Mouse (Mus musculus): Measurements from ENCODE around the gene Nkx2-2.

The Nkx2-2 gene

GRCm38 (mm10) chr2:147181926-147182708, 11.9 kb downstream of the Nkx2-2 start:
- peak; percentile 25 for DNase-seq (ENCODE audit: low read depth, low spot score)

GRCm38 (mm10) chr2:147181304-147181665, 12.8 kb downstream of the Nkx2-2 start:
- no peak for DNase-seq (ENCODE audit: low read depth, low spot score)

DNA sequence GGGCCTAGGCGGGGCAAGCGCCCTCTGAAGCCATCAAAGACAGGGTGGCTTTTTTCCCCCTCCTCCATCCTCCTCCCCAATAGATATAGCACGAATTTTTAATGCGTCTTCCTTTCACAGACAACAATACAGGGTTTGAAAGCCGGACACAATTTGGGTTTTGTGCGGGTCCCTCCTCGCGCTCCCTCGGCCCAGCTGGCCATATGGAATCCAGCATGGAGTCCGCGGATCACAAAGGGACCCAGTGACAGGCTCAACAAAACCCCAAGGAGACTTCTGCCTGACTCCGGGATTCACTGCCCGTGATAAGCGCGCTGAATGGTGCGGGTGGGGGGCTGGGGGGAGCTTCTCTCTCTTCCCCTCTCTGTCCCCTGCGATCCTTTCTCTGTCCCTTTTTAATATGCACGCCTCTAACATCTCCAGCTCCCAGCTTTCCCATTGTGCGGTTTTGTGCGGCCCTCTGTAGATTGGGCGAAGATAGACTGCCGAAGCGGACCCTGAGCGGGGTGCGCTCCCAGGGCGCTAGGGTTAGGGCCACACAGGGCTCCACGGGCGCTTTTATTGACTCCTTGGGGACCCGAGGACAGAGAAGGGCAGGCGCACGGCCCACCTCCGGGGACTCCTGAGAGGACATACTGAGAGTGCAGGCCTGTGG, 13.3 kb downstream of the Nkx2-2 start:
- peak; percentile 26 for DNase-seq (ENCODE audit: low read depth, low spot score)

DNA sequence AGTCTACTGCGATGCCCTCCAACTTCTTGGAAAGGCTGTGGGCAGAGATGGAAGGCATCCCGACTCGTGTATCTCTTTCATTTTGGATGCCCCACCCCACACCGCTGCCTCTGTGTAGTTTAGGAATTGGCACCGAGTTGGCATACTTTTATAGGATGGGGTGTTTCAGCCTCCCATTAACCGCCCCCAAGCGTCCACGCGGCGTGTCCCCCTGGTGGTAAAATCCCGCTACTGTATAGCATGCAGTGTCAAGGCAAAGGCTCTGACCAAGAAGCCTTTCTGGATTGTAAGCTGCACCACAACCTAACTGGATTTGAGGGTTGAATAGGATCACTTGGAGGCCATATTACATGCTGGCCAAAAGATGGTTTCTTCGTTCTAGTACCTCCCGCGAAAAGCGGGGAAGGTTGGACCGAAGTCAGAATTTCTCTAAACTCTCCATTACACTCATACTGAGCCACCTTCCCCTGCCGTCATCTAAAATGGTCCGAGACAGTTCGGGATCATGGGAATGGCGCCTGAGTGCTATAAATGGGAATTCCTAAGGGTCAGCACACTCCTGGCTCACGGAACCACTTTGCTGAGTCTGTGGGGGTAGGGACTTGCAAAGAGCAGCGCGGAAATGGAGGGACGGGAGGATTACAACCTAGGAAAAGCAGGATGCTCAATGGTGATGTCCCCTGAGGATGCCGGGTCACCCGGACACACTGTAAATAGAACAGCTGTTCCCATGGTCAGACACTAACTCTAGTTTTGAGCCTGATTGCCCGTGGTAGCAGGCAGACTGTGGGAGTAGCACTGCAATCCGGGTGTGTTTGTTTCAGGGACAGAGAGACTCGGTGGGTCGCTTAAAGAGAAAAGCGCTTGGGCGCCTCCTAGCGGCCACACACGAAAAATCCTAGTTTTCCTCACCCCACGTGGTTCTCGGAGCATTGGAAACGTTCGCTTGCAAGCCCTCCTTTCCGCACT, 15.7 kb downstream of the Nkx2-2 start:
- DNase-seq (ENCODE audit: low read depth, low spot score): peak; percentile 89

DNA sequence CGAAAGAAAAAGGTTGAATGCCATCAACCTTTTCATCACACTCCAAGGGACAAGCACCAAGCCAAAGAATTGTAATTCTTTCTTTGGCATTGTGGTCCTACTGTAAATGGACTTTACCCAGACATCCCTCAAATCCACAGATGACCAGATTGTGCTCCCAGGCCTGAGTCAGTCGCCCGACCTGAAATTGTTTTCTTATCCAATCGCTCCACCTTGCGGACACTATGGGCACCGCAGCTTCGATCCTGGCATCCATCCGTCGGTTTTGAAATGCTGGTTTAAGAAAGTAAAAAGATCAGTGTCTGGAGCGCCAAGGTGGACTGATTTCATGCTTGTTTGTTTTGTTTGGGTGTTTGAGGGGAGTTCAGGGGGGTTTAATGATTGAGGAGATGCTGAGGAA, 16.4 kb downstream of the Nkx2-2 start:
- DNase-seq (ENCODE audit: low read depth, low spot score): peak; percentile 73

DNA sequence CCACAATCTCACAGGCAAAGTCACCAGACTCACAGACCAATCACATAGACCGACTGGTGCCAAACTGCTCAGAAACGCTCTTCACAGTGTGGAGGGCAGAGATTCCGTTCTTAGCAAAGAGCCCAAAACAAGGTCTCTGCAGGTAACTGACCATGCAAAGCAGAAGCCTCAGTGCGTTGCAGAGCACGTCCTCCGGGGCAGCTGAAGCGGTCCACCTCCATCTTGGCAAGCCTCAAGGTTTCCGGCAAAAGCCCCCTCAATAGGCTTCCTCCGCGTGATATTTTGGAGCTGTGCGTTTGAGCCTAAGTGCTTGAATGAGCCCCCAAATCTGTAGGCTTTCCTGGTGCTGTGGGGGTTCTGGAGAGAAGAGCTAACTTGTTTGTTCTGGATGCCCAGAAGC, 18.7 kb downstream of the Nkx2-2 start:
- no peak for DNase-seq (ENCODE audit: low read depth, low spot score)

- no peak for DNase-seq (ENCODE audit: low read depth, low spot score)
These were observed 20.3 kb downstream of the Nkx2-2 start for GRCm38 (mm10) chr2:147173751-147174150.

- peak; percentile 44 for DNase-seq (ENCODE audit: low read depth, low spot score)
These were observed 23.5 kb downstream of the Nkx2-2 start for GRCm38 (mm10) chr2:147170538-147170937.

- no peak for DNase-seq (ENCODE audit: low read depth, low spot score)
These were observed 28.2 kb downstream of the Nkx2-2 start for GRCm38 (mm10) chr2:147165863-147166262.

- no peak for DNase-seq (ENCODE audit: low read depth, low spot score)
These were observed 28.7 kb downstream of the Nkx2-2 start for GRCm38 (mm10) chr2:147165376-147165775.

DNA sequence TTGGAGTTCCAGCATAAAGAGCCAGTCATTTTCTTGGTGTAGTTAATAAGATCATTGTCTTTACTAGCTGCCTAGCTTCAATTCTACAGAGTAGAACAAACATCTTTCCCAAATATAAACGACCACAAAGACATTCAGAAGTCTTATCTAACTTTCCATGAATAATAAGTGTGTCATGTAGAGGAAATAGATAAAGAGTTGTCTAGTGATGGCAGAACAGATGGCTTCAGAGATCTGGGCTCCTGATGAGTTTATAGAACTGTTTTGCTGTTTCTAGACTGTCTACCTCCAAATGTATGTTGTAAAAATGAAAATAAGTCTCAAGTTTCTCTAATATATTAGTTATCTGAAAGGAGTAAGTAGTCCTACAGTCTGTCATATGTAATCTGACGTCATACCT, 41.5 kb downstream of the Nkx2-2 start:
- DNase-seq (ENCODE audit: low read depth, low spot score): no peak

Measured in R1 (cell line).